Mouse (Mus musculus) MEL (cell line): Measurements from ENCODE around the gene Irf2bp1. TPM values are rescaled to one million over a fixed set of nuclear protein-coding genes. Genes with fewer than 3 reads are reported as not detected.

ENCODE experiments used
- DNase-seq: peaks from one replicate; pipeline ENCODE4 v3.0.0; 2011; ENCODE audit warnings: low read depth, low spot score
- H3K27ac ChIP-seq: 2 replicates; pipeline ENCODE4 v1.5.1; 2012; ENCODE audit warnings: low read depth, mild to moderate bottlenecking, control low read depth, low read length, moderate library complexity; ENCODE audit not compliant: control insufficient read depth
- H3K27me3 ChIP-seq, 2 experiments: fragments of 150-350 bp in 1 of 2; sonication (generic) in 1 of 2; 2 replicates each; pipeline ENCODE4 v1.6.1; 2012; ENCODE audit warnings: low read length in 2 of 2, mild to moderate bottlenecking in 2 of 2, improper control_type of control experiment in 1 of 2, moderate library complexity in 1 of 2; ENCODE audit not compliant: insufficient read depth in 2 of 2, control insufficient read depth in 1 of 2
- H3K36me3 ChIP-seq, 2 experiments: 2 replicates each; pipeline ENCODE4 v1.6.1; 2012 to 2014; ENCODE audit warnings: low read length in 2 of 2, improper control_type of control experiment in 1 of 2, inconsistent platforms in 1 of 2, mild to moderate bottlenecking in 1 of 2; ENCODE audit not compliant: insufficient read depth in 2 of 2, control insufficient read depth in 1 of 2
- H3K4me1 ChIP-seq, 2 experiments: fragments of 150-350 bp in 1 of 2; sonication (generic) in 1 of 2; 2 replicates each; pipeline ENCODE4 v1.6.1; 2012; ENCODE audit warnings: low read length in 2 of 2, improper control_type of control experiment in 1 of 2, mild to moderate bottlenecking in 1 of 2; ENCODE audit not compliant: insufficient read depth in 2 of 2, control insufficient read depth in 1 of 2
- H3K4me3 ChIP-seq, 2 experiments: fragments of 150-350 bp in 1 of 2; sonication (generic) in 1 of 2; 2 replicates each; pipeline ENCODE4 v1.5.1; 2012; ENCODE audit warnings: low read depth in 2 of 2, low read length in 2 of 2, mild to moderate bottlenecking in 2 of 2, moderate library complexity in 2 of 2, control low read depth in 1 of 2, improper control_type of control experiment in 1 of 2; ENCODE audit not compliant: control insufficient read depth in 1 of 2, insufficient read depth in 1 of 2
- H3K79me2 ChIP-seq: 2 replicates; pipeline ENCODE4 v1.6.1; 2012; ENCODE audit warnings: mild to moderate bottlenecking, low read length, moderate library complexity; ENCODE audit not compliant: control insufficient read depth, poor library complexity, insufficient read depth
- H3K9ac ChIP-seq: 2 replicates; pipeline ENCODE4 v1.6.1; 2012; ENCODE audit warnings: low read depth, mild to moderate bottlenecking, control low read depth, low read length, moderate library complexity; ENCODE audit not compliant: control insufficient read depth, poor library complexity, severe bottlenecking
- H3K9me3 ChIP-seq: fragments of 150-350 bp; sonication (generic); replicated peaks from 2 replicates; pipeline ENCODE4 v1.6.1; 2012; ENCODE audit warnings: mild to moderate bottlenecking, low read length, improper control_type of control experiment, moderate library complexity; ENCODE audit not compliant: insufficient read depth
- BHLHE40 ChIP-seq: IDR thresholded peaks from 2 replicates; pipeline ENCODE4 v1.6.1; 2012; ENCODE audit warnings: low read depth, mild to moderate bottlenecking, inconsistent platforms, low read length, improper control_type of control experiment, borderline replicate concordance
- E2F4 ChIP-seq: IDR thresholded peaks from 2 replicates; pipeline ENCODE4 v1.6.1; 2011; ENCODE audit warnings: low read depth, low read length, improper control_type of control experiment, borderline replicate concordance
- ELF1 ChIP-seq: IDR thresholded peaks from 2 replicates; pipeline ENCODE4 v1.6.1; 2014; ENCODE audit warnings: low read depth, mild to moderate bottlenecking, inconsistent platforms, low read length, improper control_type of control experiment, moderate library complexity
- GABPA ChIP-seq: IDR thresholded peaks from 2 replicates; pipeline ENCODE4 v1.6.1; 2012; ENCODE audit warnings: low read depth, mild to moderate bottlenecking, inconsistent platforms, low read length, improper control_type of control experiment, moderate library complexity
- HCFC1 ChIP-seq: IDR thresholded peaks from 2 replicates; pipeline ENCODE4 v1.6.1; 2012; ENCODE audit warnings: low read depth, mild to moderate bottlenecking, inconsistent platforms, low read length, improper control_type of control experiment, moderate library complexity
- MYC ChIP-seq: IDR thresholded peaks from 2 replicates; pipeline ENCODE4 v1.6.1; 2011; ENCODE audit warnings: low read depth, mild to moderate bottlenecking, low read length, improper control_type of control experiment, moderate library complexity
- NRF1 ChIP-seq: IDR thresholded peaks from 2 replicates; pipeline ENCODE4 v1.6.1; 2014; ENCODE audit warnings: low read depth, mild to moderate bottlenecking, inconsistent platforms, low read length, improper control_type of control experiment, moderate library complexity; ENCODE audit not compliant: poor library complexity, insufficient read depth, severe bottlenecking
- POLR2A ChIP-seq, 2 experiments: IDR thresholded peaks; 2 replicates each; pipeline ENCODE4 v1.6.1; 2011 to 2012; ENCODE audit warnings: low read length in 2 of 2, mild to moderate bottlenecking in 2 of 2, control low read depth in 1 of 2, improper control_type of control experiment in 1 of 2, low read depth in 1 of 2, moderate library complexity in 1 of 2; ENCODE audit not compliant: control insufficient read depth in 1 of 2, insufficient read depth in 1 of 2, poor library complexity in 1 of 2
- RAD21 ChIP-seq: IDR thresholded peaks from 2 replicates; pipeline ENCODE4 v1.6.1; 2011; ENCODE audit warnings: mild to moderate bottlenecking, low read depth, low read length, improper control_type of control experiment
- RCOR1 ChIP-seq: IDR thresholded peaks from 2 replicates; pipeline ENCODE4 v1.6.1; 2012; ENCODE audit warnings: low read depth, mild to moderate bottlenecking, inconsistent platforms, low read length, improper control_type of control experiment
- SMC3 ChIP-seq: IDR thresholded peaks from 2 replicates; pipeline ENCODE4 v1.6.1; 2011; ENCODE audit warnings: low read depth, low read length, improper control_type of control experiment
- TAL1 ChIP-seq: IDR thresholded peaks from 2 replicates; pipeline ENCODE4 v1.6.1; 2012; ENCODE audit warnings: mild to moderate bottlenecking, inconsistent platforms, low read length, moderate library complexity, mixed read lengths
- UBTF ChIP-seq: IDR thresholded peaks from 2 replicates; pipeline ENCODE4 v1.6.1; 2012; ENCODE audit warnings: low read depth, mild to moderate bottlenecking, inconsistent platforms, low read length, improper control_type of control experiment, moderate library complexity, borderline replicate concordance; ENCODE audit not compliant: insufficient read depth
- USF2 ChIP-seq, 2 experiments: IDR thresholded peaks; 2 replicates each; pipeline ENCODE4 v1.6.1; 2011 to 2012; ENCODE audit warnings: improper control_type of control experiment in 2 of 2, low read length in 2 of 2, borderline replicate concordance in 1 of 2, inconsistent platforms in 1 of 2, low read depth in 1 of 2, mild to moderate bottlenecking in 1 of 2; ENCODE audit not compliant: insufficient read depth in 1 of 2
- ZC3H11A ChIP-seq: IDR thresholded peaks from 2 replicates; pipeline ENCODE4 v1.6.1; 2012; ENCODE audit warnings: low read depth, mild to moderate bottlenecking, inconsistent platforms, low read length, improper control_type of control experiment
- ZNF384 ChIP-seq: IDR thresholded peaks from 2 replicates; pipeline ENCODE4 v1.6.1; 2012; ENCODE audit warnings: low read depth, mild to moderate bottlenecking, inconsistent platforms, low read length, improper control_type of control experiment
- polyA plus RNA-seq, 2 experiments: library from polyadenylated mRNA; stranded (reverse) in 1 of 2; unstranded in 1 of 2; fragments of >175 nt in 1 of 2; fragments of >200 nt in 1 of 2; gene quantifications; 2 replicates each; pipeline versions ENCODE4 v1.2.1 to v1.2.4; 2012; ENCODE audit warnings: low replicate concordance in 2 of 2, low read depth in 1 of 2; ENCODE audit not compliant: insufficient read length in 2 of 2, insufficient read depth in 1 of 2, missing spikeins in 1 of 2
- total RNA-seq: library from RNA; depleted of rRNA; stranded (reverse); fragments of 300-350 nt; gene quantifications from 2 replicates; pipeline ENCODE4 v1.2.3, GENCODE M21; 2012

The Irf2bp1 gene
- total and polyA plus RNA-seq, 3 experiments, result 33.1 to 41.1 TPM; not detected in 1

DNA sequence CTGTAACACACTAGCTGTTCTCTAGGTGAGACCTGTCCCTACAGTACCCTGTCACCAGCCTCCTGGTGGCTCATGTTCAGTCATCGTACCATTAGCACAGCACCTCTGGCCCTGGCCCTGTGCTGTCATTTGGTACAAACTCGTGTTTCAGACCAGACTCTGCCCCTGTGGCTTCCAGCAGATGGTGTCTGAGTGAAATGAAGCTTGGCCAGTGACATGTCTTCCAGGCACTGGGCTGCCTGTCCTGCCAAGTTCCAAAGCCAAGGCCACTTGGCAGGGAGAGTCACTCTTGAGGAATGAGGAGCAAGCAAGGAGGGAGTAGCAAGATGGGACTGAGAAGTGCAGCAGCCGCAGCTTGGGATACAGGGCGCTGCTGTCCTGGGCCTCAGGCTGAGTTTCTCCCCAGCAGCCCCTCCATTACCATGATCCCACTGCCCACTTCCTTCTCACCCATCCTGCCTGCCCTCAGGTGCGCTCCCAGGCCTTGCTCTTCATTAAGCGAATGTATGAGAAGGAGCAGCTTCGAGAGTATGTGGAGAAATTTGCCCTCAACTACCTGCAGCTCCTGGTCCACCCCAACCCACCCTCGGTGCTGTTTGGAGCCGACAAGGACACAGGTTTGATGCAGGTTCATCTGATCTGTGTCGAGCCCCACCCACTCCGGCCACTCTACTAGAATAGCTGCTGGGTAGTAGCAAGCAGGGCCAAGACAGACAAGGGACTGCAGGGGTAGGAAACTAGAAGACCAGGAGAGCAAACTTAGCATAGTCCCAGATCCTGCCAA lies 42.6 kb downstream of the Irf2bp1 start:
- H3K36me3 ChIP-seq, result no peaks in the 10 kb centered on the region; a peak in 1 of 4 replicates
- H3K9ac ChIP-seq, result no peak overlapping the region
- no peaks in the 10 kb centered on the region for H3K79me2 ChIP-seq
- DNase-seq, result no peak
- H3K27me3 ChIP-seq, result no peaks in the 10 kb centered on the region
- H3K4me1 ChIP-seq, result no peaks in the 10 kb centered on the region
- no peak for TF ChIP-seq TAL1
- no peak for TF ChIP-seq E2F4
- no peak for TF ChIP-seq POLR2A (IDR thresholded peaks at IDR 0.05; ENCODE audit: control insufficient read depth in 1 of 2, insufficient read depth in 1 of 2, low read depth in 1 of 2, low read length in 2 of 2, poor library complexity in 1 of 2)
- no peak for TF ChIP-seq BHLHE40
- no peak for TF ChIP-seq RCOR1
- no peak for TF ChIP-seq USF2 (IDR thresholded peaks at IDR 0.05; ENCODE audit: borderline replicate concordance in 1 of 2, insufficient read depth in 1 of 2, low read depth in 1 of 2, low read length in 2 of 2)
- no peak for TF ChIP-seq HCFC1
- TF ChIP-seq UBTF, result no peak
- no peak for TF ChIP-seq RAD21
- TF ChIP-seq SMC3, result no peak
- TF ChIP-seq GABPA, result no peak
- TF ChIP-seq ZNF384, result no peak
- TF ChIP-seq ZC3H11A, result no peak
- TF ChIP-seq ELF1, result no peak
- no peaks in the 10 kb centered on the region for H3K9me3 ChIP-seq
- no peak overlapping the region for H3K27ac ChIP-seq
- H3K4me3 ChIP-seq, result no peak overlapping the region

DNA sequence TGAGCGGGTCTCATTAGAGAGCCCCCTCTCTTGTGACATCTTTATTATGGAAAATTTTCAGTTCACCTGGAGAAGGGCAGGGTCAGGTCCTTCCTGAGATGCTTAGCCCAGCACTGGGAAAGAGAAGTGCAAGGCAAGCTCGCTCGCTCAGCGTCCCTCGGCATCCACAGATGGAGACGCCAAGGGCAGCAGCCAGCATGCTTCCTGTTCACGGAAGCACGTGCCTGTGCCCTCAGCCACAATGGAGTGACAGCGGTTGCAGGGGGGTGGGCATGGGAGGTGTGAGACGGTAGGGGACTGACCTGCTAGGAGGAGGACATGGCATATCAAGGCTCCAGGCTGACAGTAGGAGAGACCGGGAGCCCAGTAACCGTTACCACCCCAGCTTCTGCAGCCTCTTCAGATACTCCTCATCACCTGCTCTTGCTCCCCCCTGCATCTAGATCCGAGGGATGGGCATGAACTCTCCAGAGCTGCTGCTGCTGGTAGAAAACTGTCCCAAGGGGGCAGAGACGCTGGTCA lies 44.2 kb downstream of the Irf2bp1 start:
- Histone ChIP-seq H3K36me3 (no peaks in the 10 kb centered on the region; a peak in 1 of 4 replicates), H3K9ac (no peak overlapping the region), H3K4me3 (no peak overlapping the region), H3K27me3 (no peaks in the 10 kb centered on the region), H3K79me2 (no peaks in the 10 kb centered on the region), H3K27ac (no peak overlapping the region), H3K9me3 (no peaks in the 10 kb centered on the region), H3K4me1 (no peaks in the 10 kb centered on the region)
- TF ChIP-seq NRF1, result no peak
- no peak for TF ChIP-seq MYC
- DNase-seq, result no peak
